Mouse (Mus musculus): Measurements from ENCODE around the gene Nlrp3. TPM values are rescaled to one million over a fixed set of nuclear protein-coding genes. Genes with fewer than 3 reads are reported as not detected.

The Nlrp3 gene
- polyA plus RNA-seq, 1 experiment from 2014 or later, result 0.21 TPM

DNA sequence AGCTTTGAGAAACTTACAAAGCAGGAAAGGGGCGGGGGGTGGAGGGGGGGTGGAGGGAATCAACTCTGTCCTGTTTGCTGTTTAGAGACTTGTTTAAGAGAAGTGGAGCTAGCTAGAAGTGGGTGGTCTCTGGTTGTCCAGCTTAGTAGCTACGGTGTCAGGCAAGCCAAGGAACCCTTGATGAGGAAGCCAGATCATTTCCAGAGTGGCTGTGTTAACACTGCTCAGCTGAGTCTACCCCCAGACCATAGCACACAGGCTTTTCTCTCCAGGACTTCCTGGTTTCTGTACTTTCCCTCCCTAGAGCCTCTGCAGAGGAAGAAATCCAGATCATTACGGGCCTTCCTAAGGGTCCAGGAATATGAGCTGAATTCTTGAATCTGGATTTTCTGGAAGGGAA is 26.6 kb upstream of the Nlrp3 start:
- no peaks in the 10 kb centered on the region for H3K9me3 ChIP-seq (ENCODE audit: control insufficient read depth, low read length)
- no peak for DNase-seq (ENCODE audit: low spot score)
- no peak overlapping the region for H3K4me3 ChIP-seq (ENCODE audit: low read depth, low read length)
- no peak overlapping the region for H3K9ac ChIP-seq (ENCODE audit: low read length)
- no peaks in the 10 kb centered on the region for H3K27me3 ChIP-seq (ENCODE audit: control insufficient read depth, insufficient read depth, low read length)
- WGBS, result 48% methylated on average over 3 of the region's 3 CpGs
- H3K4me1 ChIP-seq (replicated peaks; ENCODE audit: control insufficient read depth, insufficient read depth), result no peaks in the 10 kb centered on the region
- TF ChIP-seq EP300 (optimal IDR thresholded peaks at IDR 0.05), result no peak
- no peak for TF ChIP-seq CTCF (IDR thresholded peaks at IDR 0.05; ENCODE audit: low read depth)
- ATAC-seq (ENCODE audit: low FRiP score, low TSS enrichment), result no peak
- no peaks in the 10 kb centered on the region for H3K36me3 ChIP-seq (ENCODE audit: control insufficient read depth, insufficient read depth, low read length)
- no peak overlapping the region for H3K4me2 ChIP-seq (replicated peaks; ENCODE audit: low read depth)
- peak overlapping the region; percentile 24; the same call in 1 of the 2 replicates for H3K27ac ChIP-seq (replicated peaks)

DNA sequence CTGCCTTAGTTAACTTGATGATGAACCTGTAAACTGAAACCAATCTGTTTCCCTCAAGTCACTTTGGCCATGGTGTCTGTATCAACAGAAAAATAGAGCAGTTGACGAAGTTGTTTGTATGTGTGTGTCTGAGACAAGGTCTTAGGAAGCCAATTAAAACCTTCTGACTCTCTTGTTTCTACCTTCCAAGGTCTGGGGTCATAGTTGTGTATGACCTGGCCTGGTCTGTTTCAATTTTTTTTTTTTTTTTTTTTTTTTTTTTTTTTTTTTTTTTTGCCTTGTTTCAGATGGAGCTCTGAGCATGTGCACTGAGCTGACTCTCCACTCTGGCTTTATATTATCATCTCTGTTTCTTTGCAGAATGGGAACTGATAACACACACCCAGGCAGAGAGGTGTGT is 23.9 kb upstream of the Nlrp3 start:
- no peak for DNase-seq (ENCODE audit: low spot score)
- ATAC-seq (ENCODE audit: low FRiP score, low TSS enrichment), result no peak
- no peak for TF ChIP-seq EP300 (optimal IDR thresholded peaks at IDR 0.05)
- TF ChIP-seq CTCF (IDR thresholded peaks at IDR 0.05; ENCODE audit: low read depth), result no peak
- no peaks in the 10 kb centered on the region for H3K4me1 ChIP-seq (replicated peaks; ENCODE audit: control insufficient read depth, insufficient read depth)
- H3K27me3 ChIP-seq (ENCODE audit: control insufficient read depth, insufficient read depth, low read length), result no peaks in the 10 kb centered on the region
- no peak overlapping the region for H3K4me2 ChIP-seq (replicated peaks; ENCODE audit: low read depth)
- H3K27ac ChIP-seq (replicated peaks), result no peak overlapping the region
- H3K9ac ChIP-seq (ENCODE audit: low read length), result no peak overlapping the region
- no peak overlapping the region for H3K4me3 ChIP-seq (ENCODE audit: low read depth, low read length)
- WGBS, result 94% methylated on average over 1 of the region's 1 CpGs
- no peaks in the 10 kb centered on the region for H3K9me3 ChIP-seq (ENCODE audit: control insufficient read depth, low read length)
- H3K36me3 ChIP-seq (ENCODE audit: control insufficient read depth, insufficient read depth, low read length), result no peaks in the 10 kb centered on the region

- no peaks in the 10 kb centered on the region for H3K36me3 ChIP-seq (ENCODE audit: control insufficient read depth, insufficient read depth, low read length)
- H3K4me2 ChIP-seq (replicated peaks; ENCODE audit: low read depth), result no peak overlapping the region
- no peak overlapping the region for H3K4me3 ChIP-seq (ENCODE audit: low read depth, low read length)
- 51% methylated on average over 10 of the region's 10 CpGs for WGBS
- H3K9me3 ChIP-seq (ENCODE audit: control insufficient read depth, low read length), result no peaks in the 10 kb centered on the region
- H3K27me3 ChIP-seq (ENCODE audit: control insufficient read depth, insufficient read depth, low read length), result no peaks in the 10 kb centered on the region
- no peak overlapping the region for H3K9ac ChIP-seq (ENCODE audit: low read length)
- no peak overlapping the region for H3K27ac ChIP-seq (replicated peaks)
- TF ChIP-seq CTCF (IDR thresholded peaks at IDR 0.05; ENCODE audit: low read depth) (no peak), EP300 (optimal IDR thresholded peaks at IDR 0.05) (no peak)
- ATAC-seq (ENCODE audit: low FRiP score, low TSS enrichment), result peak; percentile 62
- peak; percentile 45 for DNase-seq (ENCODE audit: low spot score)
- no peaks in the 10 kb centered on the region for H3K4me1 ChIP-seq (replicated peaks; ENCODE audit: control insufficient read depth, insufficient read depth)
Observed at GRCm38 (mm10) chr11:59518226-59518625, 23.1 kb upstream of the Nlrp3 start.

DNA sequence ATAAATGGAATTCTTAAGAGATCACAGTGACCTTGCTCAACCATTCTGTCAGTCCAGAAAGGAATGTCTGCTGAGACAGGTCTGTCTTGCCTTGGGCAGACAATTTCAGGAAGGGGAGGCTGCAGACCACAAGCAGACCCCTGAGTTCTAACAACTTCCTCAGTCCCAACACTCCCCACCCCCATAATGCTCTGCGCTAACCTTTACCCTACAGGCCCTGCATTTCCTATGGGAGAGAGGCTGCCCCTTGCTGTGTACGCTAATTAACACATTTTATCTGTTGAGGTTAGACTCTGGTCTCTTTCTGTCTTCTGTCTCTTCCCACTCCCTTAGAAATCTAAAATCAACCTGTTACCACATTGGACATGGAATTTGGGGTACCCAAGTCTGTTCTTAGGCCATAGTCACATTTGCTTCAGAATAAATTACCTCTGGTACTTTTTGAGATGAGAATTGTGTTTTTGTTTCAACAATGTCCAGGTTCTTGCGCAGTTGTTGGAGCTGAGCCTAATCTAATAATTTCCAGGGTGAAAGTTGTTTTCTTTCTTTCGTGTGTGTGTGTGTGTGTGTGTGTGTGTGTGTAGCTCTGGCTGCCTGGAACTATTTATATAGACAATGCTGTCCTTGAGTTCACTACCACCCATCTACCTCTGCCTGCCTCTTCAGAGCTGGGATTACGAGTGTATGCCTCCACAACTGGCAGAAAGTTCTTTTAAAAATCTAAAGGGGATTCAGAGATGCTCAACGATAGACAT is 21.4 kb upstream of the Nlrp3 start:
- ATAC-seq (ENCODE audit: low FRiP score, low TSS enrichment), result no peak
- 55% methylated on average over 6 of the region's 6 CpGs for WGBS

GRCm38 (mm10) chr11:59524150-59524549 is 17.2 kb upstream of the Nlrp3 start:
- no peak for DNase-seq (ENCODE audit: low spot score)
- WGBS, result 98% methylated on average over 2 of the region's 2 CpGs

More for the DNA sequence above, 21.4 kb upstream of the Nlrp3 start:
- H3K4me3 ChIP-seq (ENCODE audit: low read depth, low read length), result no peak overlapping the region
- no peak overlapping the region for H3K4me2 ChIP-seq (replicated peaks; ENCODE audit: low read depth)
- no peaks in the 10 kb centered on the region for H3K9me3 ChIP-seq (ENCODE audit: control insufficient read depth, low read length)
- no peaks in the 10 kb centered on the region for H3K36me3 ChIP-seq (ENCODE audit: control insufficient read depth, insufficient read depth, low read length)
- no peak for DNase-seq (ENCODE audit: low spot score)
- no peaks in the 10 kb centered on the region for H3K4me1 ChIP-seq (replicated peaks; ENCODE audit: control insufficient read depth, insufficient read depth)
- H3K27ac ChIP-seq (replicated peaks), result peak overlapping the region; percentile 75
- no peaks in the 10 kb centered on the region for H3K27me3 ChIP-seq (ENCODE audit: control insufficient read depth, insufficient read depth, low read length)
- TF ChIP-seq CTCF (IDR thresholded peaks at IDR 0.05; ENCODE audit: low read depth), result no peak
- TF ChIP-seq EP300 (optimal IDR thresholded peaks at IDR 0.05), result no peak
- H3K9ac ChIP-seq (ENCODE audit: low read length), result no peak overlapping the region

DNA sequence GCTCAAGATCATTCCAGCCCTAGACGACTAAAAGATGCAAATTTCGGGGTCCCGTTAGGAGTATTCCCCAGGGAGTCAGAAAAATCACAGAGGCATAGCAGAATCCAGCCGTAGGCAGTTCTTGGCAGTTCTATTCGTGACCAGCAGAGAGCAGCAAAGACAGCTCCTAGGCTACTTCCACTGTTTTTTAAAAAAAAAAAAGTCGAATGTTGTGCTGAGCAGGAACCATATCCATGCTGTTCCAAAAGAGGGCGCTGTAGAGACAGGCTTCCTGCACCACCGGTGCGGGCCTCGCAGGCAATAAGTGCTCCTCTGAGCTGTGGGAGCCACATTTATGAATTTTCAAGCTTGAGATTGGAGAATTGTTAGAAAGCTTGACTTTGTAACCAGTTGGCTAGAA is 16.1 kb upstream of the Nlrp3 start:
- peak; percentile 64; the same call in 1 of the 2 replicates for ATAC-seq (ENCODE audit: low FRiP score, low TSS enrichment)
- 9% methylated on average over 10 of the region's 10 CpGs for WGBS

More at GRCm38 (mm10) chr11:59524150-59524549, 17.2 kb upstream of the Nlrp3 start:
- H3K9me3 ChIP-seq (ENCODE audit: control insufficient read depth, low read length), result no peaks in the 10 kb centered on the region
- H3K4me1 ChIP-seq (replicated peaks; ENCODE audit: control insufficient read depth, insufficient read depth), result no peaks in the 10 kb centered on the region
- no peak overlapping the region for H3K4me2 ChIP-seq (replicated peaks; ENCODE audit: low read depth)
- ATAC-seq (ENCODE audit: low FRiP score, low TSS enrichment), result no peak
- no peak overlapping the region for H3K27ac ChIP-seq (replicated peaks)
- TF ChIP-seq EP300 (optimal IDR thresholded peaks at IDR 0.05) (no peak), CTCF (IDR thresholded peaks at IDR 0.05; ENCODE audit: low read depth) (peak; percentile 18; the same call in 1 of the 2 replicates)
- H3K36me3 ChIP-seq (ENCODE audit: control insufficient read depth, insufficient read depth, low read length), result no peaks in the 10 kb centered on the region
- no peak overlapping the region for H3K9ac ChIP-seq (ENCODE audit: low read length)
- H3K27me3 ChIP-seq (ENCODE audit: control insufficient read depth, insufficient read depth, low read length), result no peaks in the 10 kb centered on the region
- no peak overlapping the region for H3K4me3 ChIP-seq (ENCODE audit: low read depth, low read length)

More for the DNA sequence above, 16.1 kb upstream of the Nlrp3 start:
- Histone ChIP-seq H3K4me1 (replicated peaks; ENCODE audit: control insufficient read depth, insufficient read depth) (no peaks in the 10 kb centered on the region), H3K36me3 (ENCODE audit: control insufficient read depth, insufficient read depth, low read length) (no peaks in the 10 kb centered on the region), H3K4me3 (ENCODE audit: low read depth, low read length) (no peak overlapping the region), H3K27me3 (ENCODE audit: control insufficient read depth, insufficient read depth, low read length) (no peaks in the 10 kb centered on the region), H3K4me2 (replicated peaks; ENCODE audit: low read depth) (no peak overlapping the region), H3K9me3 (ENCODE audit: control insufficient read depth, low read length) (no peaks in the 10 kb centered on the region), H3K27ac (replicated peaks) (no peak overlapping the region), H3K9ac (ENCODE audit: low read length) (no peak overlapping the region)
- peak; percentile 77 for DNase-seq (ENCODE audit: low spot score)
- TF ChIP-seq CTCF (IDR thresholded peaks at IDR 0.05; ENCODE audit: low read depth), result peak; percentile 96
- no peak for TF ChIP-seq EP300 (optimal IDR thresholded peaks at IDR 0.05)
